Mouse (Mus musculus) retina, embryonic 14.5 days (tissue): Measurements from ENCODE around the gene Styx.
"Not testable (repeated sequence)": the region's sequence is repeated elsewhere in the genome, so short reads cannot be mapped to it uniquely, and the experiment has no call there.

Source experiments
- DNase-seq: peaks from one replicate; pipeline ENCODE4 v3.0.0-alpha.2; 2015; ENCODE audit warnings: low spot score

The Styx gene

GRCm38 (mm10) chr14:45439387-45439786, 88.5 kb downstream of the Styx start:
- no peak for DNase-seq

DNA sequence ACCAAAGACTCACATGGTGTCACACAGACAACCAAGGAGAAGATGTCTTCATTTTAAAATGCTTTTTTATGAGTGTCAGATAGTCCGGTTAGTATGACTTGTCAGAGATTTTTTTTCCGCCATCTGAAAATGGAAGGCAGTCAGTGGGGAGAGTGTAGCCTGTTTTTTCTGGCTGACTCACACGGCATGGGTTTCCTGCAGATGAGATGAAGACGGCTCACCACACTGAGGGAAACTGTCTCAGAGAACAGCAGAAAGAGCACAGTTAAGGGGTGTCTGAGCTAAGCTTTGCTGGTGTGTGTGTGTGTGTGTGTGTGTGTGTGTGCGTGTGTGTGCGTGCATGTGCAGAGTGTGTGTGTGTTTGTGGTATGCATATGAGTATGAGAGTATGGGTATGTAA, 90.4 kb downstream of the Styx start:
- DNase-seq = no peak

DNA sequence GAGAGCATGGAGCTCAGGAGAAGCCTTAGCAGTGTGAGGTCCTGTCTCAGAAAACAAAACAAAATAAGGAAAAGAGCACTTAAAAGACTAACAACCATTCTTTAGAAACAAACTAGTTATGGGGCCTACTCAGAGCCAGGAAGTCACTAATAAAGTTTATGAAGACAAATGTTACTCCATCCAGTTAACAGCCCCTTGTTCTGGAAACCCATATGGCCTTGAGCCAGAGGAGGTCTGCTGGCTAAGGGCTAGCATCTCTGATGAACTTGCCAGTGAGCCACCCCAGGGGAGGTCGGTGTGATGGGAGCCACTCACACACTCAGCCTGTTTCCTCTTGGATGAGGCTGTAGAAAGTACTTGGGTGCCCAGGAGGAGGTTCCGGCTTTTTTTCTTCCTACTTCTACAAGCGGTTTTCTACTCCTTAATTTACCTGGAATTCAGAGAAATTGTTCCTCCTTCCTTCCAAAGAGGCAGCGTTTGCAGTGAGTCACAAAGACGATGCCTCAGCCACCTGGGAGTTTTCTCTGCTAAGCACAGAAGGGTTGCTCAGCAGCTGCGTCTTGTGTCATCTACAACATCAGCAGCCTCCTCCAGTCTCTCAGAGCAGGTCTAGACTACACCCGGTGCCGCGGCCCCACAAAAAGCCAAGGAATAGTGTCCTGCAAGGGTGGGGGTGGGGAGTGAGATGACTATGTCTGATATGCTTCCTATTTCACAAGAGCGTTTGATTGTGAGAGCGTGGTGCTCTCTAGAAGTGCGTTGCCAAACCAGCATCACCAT, 92.1 kb downstream of the Styx start:
- no peak for DNase-seq

DNA sequence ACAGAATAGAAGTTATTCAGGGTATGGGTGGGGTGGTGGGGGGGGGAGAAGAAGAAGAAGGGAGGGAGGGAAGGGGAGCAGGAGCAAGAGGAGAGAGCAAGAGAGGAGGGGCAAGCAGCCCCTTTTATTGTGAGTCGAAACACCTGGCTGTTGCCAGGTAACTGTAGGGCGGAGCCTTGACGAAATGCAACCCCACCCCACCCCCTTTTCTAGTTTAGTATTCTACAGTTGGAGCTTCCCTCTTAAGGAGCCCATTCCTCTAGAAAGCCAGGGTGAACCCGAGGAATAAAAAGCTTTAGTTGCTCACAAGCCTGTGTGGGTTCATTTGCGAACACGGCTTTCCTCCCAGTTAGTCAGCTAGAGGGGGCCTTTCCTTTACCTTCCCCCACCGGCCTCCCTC, 94.0 kb downstream of the Styx start:
- DNase-seq = no peak

DNA sequence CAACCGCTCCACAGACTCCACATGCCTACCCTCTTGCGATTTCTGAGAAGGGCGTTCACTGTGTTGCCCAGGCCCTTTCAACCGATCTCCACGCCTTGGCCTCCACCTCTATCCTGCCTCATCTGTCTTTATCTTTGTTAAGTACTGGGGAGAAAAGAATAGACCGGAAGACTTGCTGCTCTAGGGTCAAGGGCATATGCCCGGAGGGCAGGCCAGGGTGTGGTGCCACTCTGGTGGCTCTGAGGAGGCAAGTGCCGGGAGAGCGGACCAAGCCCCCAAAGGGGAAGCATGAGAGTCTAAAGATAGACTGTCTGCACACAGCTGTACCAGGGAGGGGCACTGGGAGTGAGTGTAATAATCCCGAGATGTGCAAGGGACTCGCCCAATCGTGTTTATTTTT, 94.6 kb downstream of the Styx start:
- no peak for DNase-seq

DNA sequence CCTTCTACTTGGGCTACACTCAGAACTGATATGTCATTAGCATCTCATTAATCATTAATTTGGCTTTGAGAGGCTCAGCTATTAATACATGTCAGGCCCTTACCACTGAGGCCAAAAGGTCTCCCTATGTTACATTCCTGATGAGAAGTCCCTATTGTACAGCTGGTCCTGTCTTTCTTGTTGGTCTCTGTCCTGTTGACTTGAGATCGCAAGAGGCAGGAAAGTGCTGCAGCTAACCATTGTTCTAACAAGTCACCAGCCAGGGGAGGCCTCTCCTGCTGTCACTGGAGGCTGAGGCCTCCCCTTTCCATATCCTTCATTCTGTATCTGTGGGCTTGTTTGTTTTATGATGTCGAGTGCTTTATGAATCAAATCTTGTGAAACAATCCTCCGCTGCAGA, 95.9 kb downstream of the Styx start:
- DNase-seq = no peak

- DNase-seq = peak; percentile 47
Measured at GRCm38 (mm10) chr14:45451090-45451489, 100.2 kb downstream of the Styx start.

- DNase-seq = peak; percentile 37
Measured at GRCm38 (mm10) chr14:45452148-45452547, 101.3 kb downstream of the Styx start.

DNA sequence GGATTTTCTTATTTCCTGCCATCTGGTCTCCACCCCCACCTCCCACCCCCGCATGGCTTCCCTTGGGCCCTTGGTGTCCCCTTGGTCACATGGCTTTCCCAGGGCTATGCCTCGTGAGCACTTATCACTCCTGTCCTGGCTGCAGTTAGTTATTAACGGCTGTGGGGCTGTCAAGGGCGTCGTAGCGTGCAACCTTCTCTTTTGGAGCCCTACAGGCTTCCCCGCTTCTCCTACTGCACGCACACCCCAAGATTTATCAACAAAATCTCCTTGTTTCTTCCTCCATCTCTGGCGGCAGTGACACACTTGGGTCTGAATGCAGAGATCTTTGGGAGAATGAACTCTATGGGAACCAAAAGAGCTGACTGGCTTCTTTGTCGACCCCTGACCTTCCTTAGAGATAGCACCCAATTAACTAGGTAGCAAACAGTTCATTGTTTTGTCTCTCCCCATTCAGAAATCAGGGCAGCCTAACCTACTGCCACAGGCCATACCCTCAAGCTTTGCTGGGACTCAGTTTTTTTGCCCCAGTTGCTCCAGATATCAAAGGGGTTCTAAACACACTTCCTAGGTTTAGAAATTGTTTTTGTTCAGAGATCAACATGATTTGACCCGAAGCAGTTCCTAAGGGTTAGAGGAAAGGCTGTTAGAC, 102.1 kb downstream of the Styx start:
- peak; percentile 63 for DNase-seq

DNA sequence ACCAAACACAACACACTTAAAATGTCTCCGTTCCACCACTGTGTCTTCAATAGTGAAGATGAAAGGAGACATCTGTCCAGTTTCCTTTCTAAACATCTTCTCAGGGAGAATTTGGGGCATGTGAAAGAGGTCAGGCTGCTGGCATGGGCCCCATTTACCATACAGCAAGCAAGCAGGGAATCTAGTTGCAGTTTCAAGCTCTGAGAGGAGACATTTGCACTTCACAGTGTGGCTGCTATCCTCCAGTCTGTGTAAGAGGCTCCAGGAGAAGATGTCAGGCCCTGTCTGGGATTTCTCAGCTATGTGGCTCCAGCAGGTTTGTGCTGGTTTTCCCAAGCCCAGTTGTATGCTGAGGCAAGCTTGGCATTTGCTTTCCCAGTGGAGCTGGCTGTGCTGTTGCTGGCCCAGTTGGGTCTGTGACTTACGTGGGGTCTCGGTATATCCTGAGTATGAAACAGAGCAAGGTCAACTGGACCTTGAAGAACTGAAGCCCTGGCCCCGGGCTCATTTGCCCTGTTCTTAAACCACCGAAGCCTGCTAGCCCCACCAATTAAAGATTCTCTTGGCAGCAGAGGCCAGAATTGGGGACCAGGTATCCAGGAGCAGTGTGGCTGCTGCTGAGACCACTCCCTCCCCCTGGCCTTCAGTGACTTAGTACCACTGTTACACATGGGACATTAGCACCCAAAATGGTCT, 102.8 kb downstream of the Styx start:
- DNase-seq = peak; percentile 42

DNA sequence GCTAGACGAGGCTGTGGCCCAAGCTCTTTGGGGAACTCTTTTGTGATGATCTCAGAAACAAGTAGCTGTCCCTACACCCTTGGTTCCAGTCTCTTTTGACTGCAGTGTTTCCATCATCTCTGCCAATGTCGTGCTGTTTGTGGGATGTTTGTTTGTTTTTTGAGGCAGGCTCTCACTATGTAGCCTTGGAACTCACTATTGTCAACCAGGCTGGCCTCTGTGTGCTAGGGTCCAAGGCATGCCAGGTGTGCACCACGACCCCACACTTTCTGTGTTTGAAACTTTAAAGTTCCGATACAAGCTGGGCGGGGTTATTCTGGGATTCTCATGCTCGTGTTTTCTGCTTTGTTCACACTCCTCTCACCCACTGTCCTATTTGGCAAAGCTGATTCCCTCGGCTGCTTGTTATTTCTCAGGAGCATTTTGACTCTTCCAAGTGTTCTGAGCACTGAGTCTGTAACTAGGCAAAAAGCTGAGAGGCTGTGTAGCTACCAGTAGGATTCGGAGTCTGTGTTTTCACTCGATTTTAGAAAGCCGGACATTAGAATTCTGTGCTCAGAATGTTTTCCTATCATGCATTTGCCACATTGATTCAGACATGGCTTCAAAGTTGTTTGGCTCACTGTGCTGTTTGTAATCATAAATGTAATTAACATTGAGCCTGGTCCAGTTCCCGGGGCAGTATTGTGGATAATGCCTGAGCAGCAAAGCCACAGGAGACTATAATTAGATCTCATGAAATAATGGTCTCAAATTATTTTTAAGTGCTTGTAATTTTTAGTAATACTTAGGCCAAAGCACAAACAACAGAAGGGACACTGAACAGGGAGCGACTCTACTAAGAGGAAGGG, 105.0 kb downstream of the Styx start:
- DNase-seq = no peak

GRCm38 (mm10) chr14:45456502-45456846, 105.6 kb downstream of the Styx start:
- DNase-seq = peak; percentile 74

DNA sequence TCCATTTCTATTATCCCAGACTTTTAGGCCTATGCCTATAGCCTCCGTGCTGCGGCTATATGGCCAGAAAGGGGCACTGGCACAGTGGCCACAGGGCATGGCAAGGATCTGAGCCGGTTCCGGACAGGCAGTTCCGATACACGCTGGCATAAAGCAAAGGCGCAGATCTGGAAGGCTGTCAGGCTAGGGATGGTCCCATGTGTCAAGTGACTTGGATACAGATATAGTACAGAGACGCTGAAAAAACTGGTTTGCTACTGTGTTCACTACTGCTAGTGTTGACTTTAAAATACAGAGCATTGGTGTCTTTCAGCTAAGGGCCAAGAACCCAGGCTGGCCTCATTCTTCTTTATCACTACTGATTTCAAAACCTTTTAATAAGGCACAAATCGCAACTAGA, 106.1 kb downstream of the Styx start:
- DNase-seq = no peak

- no peak for DNase-seq
Measured at GRCm38 (mm10) chr14:45459877-45460276, 109.0 kb downstream of the Styx start.

- no peak for DNase-seq
Measured at GRCm38 (mm10) chr14:45460491-45460890, 109.6 kb downstream of the Styx start.

GRCm38 (mm10) chr14:45461945-45462344, 111.1 kb downstream of the Styx start:
- DNase-seq = no peak

- peak; percentile 80 for DNase-seq
Measured at GRCm38 (mm10) chr14:45462374-45462773, 111.5 kb downstream of the Styx start.

DNA sequence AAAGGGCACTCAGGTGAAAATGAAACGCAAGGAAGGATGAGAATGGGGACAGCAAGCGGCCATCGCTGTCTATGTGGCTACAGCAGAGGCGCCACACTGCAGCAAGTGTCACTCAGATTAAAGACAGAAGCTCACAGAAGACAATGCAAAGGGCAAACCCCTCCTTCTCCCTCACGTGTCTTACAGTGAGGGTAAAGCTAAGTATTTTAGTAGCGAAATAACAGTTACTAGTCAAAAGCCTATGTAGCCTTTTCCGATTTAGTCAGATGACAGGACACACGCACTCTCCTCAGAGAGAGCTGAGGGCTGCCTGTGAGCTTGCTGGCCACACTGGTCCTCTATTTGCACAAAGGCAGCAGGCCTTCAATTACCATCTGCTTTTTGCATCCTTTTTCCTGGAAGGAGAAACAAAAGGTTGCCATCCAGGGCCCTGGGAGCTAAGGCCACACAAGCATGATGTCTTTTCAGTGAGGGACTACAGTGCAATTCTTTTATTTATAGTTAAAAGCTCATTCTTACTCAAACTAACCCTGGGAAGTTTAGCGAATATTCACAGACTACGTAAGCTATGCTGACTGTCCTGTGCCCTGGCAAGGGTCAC, 112.1 kb downstream of the Styx start:
- peak; percentile 63 for DNase-seq

GRCm38 (mm10) chr14:45463599-45463998, 112.7 kb downstream of the Styx start:
- no peak for DNase-seq

DNA sequence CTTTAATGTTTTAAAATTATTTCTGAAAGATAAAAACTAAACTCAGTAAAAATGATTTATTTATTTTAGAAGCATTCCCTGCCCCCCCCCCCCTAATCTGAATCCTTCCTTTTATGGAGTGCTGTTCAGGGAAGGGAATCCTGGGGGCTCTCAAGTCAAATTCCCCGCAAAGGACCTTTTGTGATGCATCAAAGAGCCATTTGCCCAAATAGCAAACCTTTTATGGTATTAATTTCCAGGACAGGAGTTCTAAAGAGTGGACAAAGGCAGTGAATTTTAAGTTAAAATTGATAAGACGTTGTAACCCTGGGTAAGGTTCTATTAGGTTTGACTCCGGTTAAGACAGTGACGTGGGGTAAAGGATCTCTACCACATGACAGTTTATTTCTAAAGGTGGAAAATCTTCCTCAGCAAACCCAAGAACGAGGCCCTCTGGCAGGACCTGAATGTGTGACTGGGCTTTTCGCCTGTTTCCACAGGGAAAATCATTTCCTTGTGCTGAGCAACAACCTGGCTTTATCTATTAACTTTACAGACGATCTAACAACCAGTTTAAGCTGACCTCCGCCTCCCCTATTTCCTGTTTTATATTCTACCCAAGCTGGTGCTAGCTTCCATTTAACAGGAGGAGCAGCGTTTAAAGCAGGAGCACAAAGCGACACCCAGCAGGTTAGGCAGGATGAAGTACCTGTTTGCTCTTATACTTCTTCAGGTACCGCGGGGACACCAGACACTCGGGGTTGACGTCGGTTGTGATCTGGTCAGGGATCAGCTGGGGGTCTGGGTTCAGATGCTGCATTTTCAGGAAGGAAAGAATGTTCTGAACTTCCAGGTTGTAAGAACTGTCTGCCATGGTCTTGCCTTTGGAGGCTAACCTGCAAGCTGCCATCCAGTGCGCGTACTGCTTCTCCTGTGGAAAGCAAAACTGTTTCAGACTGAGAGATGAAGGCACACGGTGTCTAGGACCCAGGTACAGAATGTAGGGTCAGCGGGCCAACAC, 113.4 kb downstream of the Styx start:
- DNase-seq = no peak

- not testable (repeated sequence) for DNase-seq
Measured at GRCm38 (mm10) chr14:45466371-45466770, 115.5 kb downstream of the Styx start.
